In genomic region chr1:62701065-62701921, GRCm38 (mm10) we compare ENCODE assay signal across 9 mouse cellular contexts. TPM values are rescaled to one million over a fixed set of nuclear protein-coding genes. Genes with fewer than 3 reads are reported as not detected.
A peak's percentile ranks its signal among the peaks of the same experiment; 100 is the strongest.
DNase-seq lines count a peak whose midpoint lies in the region; ATAC-seq and TF ChIP-seq lines count a peak whose summit lies in the region.
"Had no signal": no experiment of that assay in that cellular context is flagged by ENCODE, and none has a peak within 500 bp of the region (broad histone marks: within the 10 kb centered on the region; RNA-seq: fewer than 3 reads in every experiment).

No protein-coding gene starts in this region.

- no peaks in the 10 kb centered on the region for H3K9me3 ChIP-seq in heart, embryonic 14.5 days (ENCODE audit: control insufficient read depth, low read length)
- H3K9me3 ChIP-seq in lung, embryonic 14.5 days (ENCODE audit: low read depth, low read length) = no peaks in the 10 kb centered on the region

- peaks cover 4 to 12% of the 10 kb centered on the region in 2 experiments; a peak in 2 of 4 replicates for H3K4me1 ChIP-seq in heart, embryonic 14.5 days (ENCODE audit: control insufficient read depth in 2 of 2, insufficient read depth in 2 of 2, low read length in 2 of 2)
- H3K4me1 ChIP-seq in lung, embryonic 14.5 days (ENCODE audit: insufficient read depth) = 0 out of 2 replicates have a peak, but pooled peaks cover 6% of the 10 kb centered on the region

- H3K27ac ChIP-seq in heart, embryonic 14.5 days (replicated peaks in 1 of 2; ENCODE audit: control insufficient read depth in 1 of 2, insufficient read depth in 1 of 2, low read depth in 2 of 2, low read length in 2 of 2) = no peak overlapping the region
- no peak overlapping the region for H3K27ac ChIP-seq in lung, embryonic 14.5 days (ENCODE audit: low read depth)
- H3K27ac ChIP-seq: macrophage had no signal

- no peaks in the 10 kb centered on the region for H3K36me3 ChIP-seq in heart, embryonic 14.5 days (ENCODE audit: control insufficient read depth, insufficient read depth, low read length)
- H3K36me3 ChIP-seq in lung, embryonic 14.5 days (ENCODE audit: insufficient read depth) = no peaks in the 10 kb centered on the region

- ATAC-seq in CD4-positive, CD25-positive, alpha-beta regulatory T cell, adult 4 months = no peak
- ATAC-seq in heart, embryonic 14.5 days (ENCODE audit: insufficient number of reproducible peaks, insufficient read depth, low FRiP score, low read depth) = no peak
- ATAC-seq in lung, embryonic 14.5 days (ENCODE audit: insufficient read depth) = peak; percentile 47; the same call in 1 of the 2 replicates

- H3K4me3 ChIP-seq in heart, embryonic 14.5 days (ENCODE audit: control insufficient read depth in 1 of 2, insufficient read depth in 1 of 2, low read depth in 1 of 2, low read length in 2 of 2) = no peak overlapping the region
- H3K4me3 ChIP-seq in lung, embryonic 14.5 days (ENCODE audit: low read depth, low read length) = no peak overlapping the region

- no peak overlapping the region for H3K9ac ChIP-seq in heart, embryonic 14.5 days (ENCODE audit: low read length)
- no peak overlapping the region for H3K9ac ChIP-seq in lung, embryonic 14.5 days

- WGBS in heart, embryonic 14.5 days = 33% methylated on average over 10 of the region's 10 CpGs
- 27% methylated on average over 10 of the region's 10 CpGs for WGBS in lung, embryonic 14.5 days

- H3K4me2 ChIP-seq in heart, embryonic 14.5 days (ENCODE audit: low read length) = 0 out of 2 replicates have a peak overlapping the region, but pooled peaks have one; percentile 5
- H3K4me2 ChIP-seq in lung, embryonic 14.5 days = no peak overlapping the region

- peak; percentile 87 for TF ChIP-seq CTCF in lung, embryonic 14.5 days (IDR thresholded peaks at IDR 0.05; ENCODE audit: low read depth)

- H3K27me3 ChIP-seq in heart, embryonic 14.5 days (ENCODE audit: control insufficient read depth, insufficient read depth, low read length) = peaks cover 13% of the 10 kb centered on the region
- peaks cover 17% of the 10 kb centered on the region for H3K27me3 ChIP-seq in lung, embryonic 14.5 days (ENCODE audit: insufficient read depth, low read length)

- peak; percentile 54 for DNase-seq in CD4-positive, CD25-positive, alpha-beta regulatory T cell, adult 2 months (ENCODE audit: low read depth, low spot score)
- DNase-seq in adrenal gland, adult (ENCODE audit: inconsistent age in 2 of 2, low spot score in 1 of 2) = peak; percentile 89 to 96
- DNase-seq in embryo, embryonic 10.5 days (ENCODE audit: low spot score) = peak; percentile 97
- peak; percentile 81 to 88 for DNase-seq in kidney, postnatal 4 days
- DNase-seq in lung, embryonic 14.5 days = peak; percentile 95
- peak; percentile 46 to 59 for DNase-seq in right cerebral cortex, postnatal 36 days (ENCODE audit: low spot score in 2 of 2)

RNA-seq across cellular contexts. Expression of gene Nrp2, which starts 1.8 kb away (rescaled TPM):
- polyA plus RNA-seq in CD4-positive, CD25-positive, alpha-beta regulatory T cell, adult 4 months (2017; shearing (Covaris generic)) = under 1 TPM; 0.38 to 0.61 TPM
- polyA plus RNA-seq in heart, embryonic 14.5 days (2014; fragmentation: Nextera tagmentation; extraction: Ambion mirVana) = 6.1 and 7.5 TPM in 2 replicates
- polyA plus RNA-seq in lung, embryonic 14.5 days (2014; fragmentation: Nextera tagmentation; extraction: Ambion mirVana) = 9.9 and 10.8 TPM in 2 replicates
